Mouse (Mus musculus) R1 (cell line): Measurements from ENCODE around the gene Nptn.

ENCODE experiments used
- DNase-seq: peaks from one replicate; pipeline ENCODE4 v3.0.0-alpha.2; 2018; ENCODE audit warnings: low read depth, low spot score

Gene Nptn

DNA sequence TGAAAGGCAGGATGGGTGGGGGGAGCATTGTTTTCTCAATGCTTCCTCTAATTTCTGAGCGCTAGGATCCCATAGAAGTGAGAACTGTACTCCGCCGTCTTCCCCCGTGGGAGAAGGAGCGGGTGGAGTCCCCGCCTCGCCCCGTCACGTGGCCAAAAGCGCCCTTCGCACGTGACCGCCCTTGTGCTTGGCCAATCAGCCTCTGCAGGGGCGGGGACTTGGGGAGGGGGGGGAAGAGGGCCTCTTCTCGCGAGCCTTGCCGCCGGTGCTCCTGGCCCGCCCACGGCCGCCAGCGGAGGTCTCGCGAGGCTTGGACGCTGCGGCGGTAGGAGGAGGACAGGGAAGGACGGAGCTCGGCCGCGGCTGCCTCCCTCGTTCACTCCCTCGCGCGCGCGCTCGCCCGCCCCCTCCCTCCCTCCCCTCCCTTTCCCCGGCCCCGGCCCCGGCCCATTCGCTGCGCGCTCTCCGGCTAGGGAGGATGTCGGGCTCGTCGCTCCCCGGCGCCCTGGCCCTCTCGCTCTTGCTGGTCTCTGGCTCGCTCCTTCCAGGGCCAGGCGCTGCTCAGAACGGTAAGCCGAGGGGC, at the start of gene Nptn:
Gene Nptn (plus strand): TSS at position 283 of the 583 bp plus-strand sequence.
- DNase-seq, result peak; percentile 98

DNA sequence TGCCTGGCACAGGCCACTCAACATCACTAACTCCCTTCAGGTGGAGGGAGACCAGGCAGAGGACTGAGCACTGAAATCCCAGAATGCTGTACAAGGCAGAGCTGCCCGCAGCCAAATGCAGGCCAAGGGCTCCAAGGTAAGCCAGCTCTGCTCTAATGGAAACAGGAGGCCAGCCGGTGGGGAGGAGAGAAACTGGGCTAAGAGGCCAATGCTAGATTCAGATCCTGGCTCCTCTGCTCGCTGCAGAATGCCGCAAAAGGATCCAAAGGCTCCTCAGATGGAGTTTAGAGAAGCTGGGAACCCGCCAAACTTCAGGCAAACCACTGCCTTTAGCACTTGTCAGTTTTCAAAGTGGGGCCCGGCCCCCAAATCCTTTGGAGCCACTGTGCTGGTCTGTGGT, 48.7 kb upstream of the Nptn start:
- DNase-seq, result no peak

DNA sequence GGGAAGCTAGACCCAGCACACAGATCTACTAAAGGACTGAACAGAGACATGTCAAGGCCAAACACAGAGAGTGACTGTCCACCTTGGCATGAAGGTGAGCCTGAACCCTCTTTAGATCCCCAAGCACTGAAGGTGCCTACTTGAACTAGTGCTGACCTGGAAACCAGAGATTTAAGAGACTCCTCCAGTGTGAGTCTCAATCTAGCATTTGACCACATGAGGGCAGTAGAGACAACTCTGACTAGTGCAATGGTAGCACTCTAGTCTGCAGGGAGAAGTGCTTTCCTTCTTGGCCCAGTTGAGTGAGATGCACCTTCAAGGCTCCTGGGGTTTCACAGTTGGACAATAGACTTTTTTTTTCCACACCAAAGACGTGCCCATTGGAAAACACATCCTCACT, 47.3 kb upstream of the Nptn start:
- peak; percentile 82 for DNase-seq

DNA sequence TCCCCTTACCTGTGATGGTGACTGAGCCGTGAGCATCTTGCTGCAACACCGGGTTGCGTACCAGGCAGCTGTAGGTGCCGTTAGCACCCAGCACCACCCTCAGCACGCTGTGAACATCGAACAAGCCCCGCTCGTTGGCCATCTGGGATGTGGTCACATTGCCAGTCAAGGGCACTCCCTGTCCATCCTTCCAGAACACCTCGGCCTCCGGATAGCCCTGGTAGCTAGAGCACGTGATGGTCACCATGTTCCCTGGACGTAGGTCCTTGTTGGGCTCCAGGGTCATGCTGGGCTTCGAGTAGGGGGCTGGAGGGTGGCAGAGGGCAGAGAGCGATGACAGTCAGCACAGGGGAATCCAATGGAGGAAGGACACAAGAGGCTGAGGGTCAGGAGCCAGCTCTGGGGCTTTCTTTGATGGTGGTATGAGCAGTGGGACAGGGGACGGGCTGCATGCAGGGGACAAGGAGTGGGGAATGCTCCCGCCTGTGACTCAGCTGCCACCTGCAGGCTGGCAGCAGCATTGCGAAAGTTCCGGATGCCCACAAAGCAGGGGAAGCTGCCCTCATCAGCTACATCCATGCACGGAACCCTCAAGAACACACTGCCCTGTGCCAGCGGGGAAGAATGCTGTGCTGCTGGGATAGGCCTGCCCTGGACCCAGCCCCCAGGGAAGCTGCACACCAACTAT, 46.4 kb upstream of the Nptn start:
- peak; percentile 25 for DNase-seq

DNA sequence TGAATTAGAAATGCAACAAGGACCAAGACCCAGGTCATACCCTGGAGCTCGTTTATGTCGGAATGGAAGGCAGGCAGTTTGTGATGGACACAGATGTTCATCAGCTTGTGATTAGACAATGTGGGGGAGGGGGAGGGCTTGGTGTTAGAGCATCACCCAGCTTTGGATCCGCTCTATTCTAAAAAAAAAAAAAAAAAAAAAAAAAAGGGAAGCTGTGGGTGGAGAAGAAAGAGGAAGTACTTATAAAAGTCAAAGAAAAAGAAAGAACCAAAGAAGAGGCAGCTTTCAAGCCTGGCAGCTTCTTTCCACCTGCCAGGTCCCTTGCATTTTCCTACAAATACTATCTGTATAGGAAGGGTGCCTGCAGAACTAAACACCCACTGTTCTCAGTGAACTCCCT, 44.3 kb upstream of the Nptn start:
- DNase-seq, result no peak

DNA sequence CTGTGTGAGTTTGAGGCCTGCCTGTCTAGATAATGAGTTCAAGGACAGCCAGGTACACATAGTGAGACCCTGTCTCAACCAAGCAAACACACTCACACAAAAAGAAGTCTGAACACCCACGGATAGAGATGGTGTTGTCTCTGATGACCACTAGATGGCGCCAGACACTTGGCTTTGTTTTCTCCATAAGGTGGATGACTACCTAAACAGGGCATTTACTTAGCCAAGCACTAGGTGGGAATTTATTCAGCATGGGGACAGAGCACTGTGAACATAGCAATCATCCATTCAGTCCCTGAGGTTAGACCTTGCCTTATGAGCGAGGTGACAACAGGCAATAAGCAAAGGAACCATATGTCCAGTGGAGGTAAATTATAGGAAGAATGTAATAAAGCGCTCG, 42.2 kb upstream of the Nptn start:
- DNase-seq, result peak; percentile 87

DNA sequence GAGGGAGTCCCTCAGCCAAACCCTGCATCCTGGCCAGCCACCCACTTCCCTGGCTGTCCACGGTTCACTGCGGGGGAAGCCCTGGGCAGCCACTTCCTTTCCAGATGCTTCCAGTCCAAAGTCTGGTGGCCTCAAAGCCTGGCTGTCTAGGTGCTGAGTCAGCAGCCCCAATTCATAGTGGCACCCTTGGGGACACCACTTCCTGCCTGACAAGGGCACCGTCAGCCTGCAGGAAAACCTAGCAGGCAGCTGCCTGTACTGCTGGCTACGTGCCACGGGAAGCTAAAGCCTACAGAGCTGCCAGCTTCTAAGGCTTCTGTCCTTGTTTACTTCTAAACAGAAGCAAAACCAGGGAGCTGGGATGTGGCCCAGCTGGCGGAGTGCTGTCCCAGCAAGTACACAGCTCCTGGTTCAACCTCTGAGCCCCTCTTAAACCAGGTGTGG, 40.1 kb upstream of the Nptn start:
- DNase-seq, result no peak

DNA sequence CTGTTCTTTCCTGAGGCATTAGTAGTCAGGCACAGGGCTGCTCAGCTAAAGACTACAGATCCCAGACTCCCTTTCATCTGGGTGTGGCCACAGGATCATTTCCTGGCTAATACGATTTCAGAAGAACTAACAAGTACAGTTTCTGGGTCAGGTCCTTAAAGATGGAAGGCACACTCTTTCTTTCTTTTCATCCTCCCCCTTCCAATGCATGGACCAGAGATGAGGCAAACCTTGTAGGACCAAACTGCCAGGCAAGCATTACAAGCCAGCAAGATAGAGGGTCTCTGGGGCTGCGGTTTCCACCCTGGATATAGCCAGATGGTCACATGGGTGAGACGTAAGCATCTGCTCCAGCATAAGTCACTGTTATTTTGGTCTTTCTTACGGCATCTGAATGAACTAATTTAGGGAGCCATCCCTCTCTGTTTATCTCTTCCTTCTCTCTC, 37.1 kb upstream of the Nptn start:
- DNase-seq, result peak; percentile 35

DNA sequence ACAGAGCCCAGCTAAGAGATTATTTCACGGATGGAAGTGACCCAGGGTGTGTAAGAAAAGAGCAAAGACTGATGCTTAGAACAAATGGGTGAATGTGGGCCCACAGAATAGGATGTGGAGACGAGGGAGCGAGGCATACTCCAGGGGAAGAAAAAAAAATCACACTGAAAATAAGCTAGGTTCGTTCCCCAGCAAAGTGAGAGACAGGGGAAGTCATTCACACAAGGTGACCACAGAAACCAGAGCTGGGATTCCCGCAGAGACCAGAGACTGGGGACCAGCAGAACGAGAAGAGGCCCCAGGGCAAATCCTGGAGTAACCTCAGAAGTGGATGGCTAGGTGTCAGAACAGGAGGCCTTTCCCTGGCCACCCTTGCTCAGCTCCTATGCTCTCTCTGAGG, 36.6 kb upstream of the Nptn start:
- DNase-seq, result no peak

DNA sequence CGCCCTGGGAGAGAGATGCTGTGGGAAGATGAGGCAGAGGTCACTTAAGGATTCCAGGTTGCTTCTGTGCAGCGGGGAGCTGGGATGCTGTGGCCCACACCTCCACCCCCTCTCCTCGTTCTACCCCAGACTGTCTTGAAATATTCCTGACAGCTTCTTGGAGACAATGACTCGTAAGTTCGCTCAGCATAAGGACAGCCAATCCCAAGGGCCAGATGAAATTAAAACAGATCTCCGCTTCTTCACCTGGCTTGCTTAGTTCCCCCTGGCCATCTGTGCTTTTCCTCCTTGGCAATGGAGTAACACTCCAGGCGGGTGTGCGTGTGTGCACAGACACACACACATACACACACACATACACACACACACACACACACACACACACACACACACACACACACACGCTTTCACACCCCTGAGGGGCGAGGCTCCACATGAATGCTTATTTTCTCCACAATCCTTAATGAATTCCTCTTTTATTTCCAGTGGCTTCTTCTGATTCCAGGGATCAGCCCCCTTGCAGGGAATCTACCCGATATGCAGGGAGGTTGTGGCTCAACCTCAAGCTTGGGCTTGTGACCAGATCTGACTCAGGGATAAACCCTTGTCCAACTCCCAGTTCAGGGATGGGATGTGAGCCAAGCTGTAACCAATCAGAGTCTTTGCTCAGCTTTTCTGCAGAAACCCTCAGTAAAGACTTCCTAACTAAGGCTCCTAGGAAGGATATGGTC, 35.2 kb upstream of the Nptn start:
- DNase-seq, result no peak

DNA sequence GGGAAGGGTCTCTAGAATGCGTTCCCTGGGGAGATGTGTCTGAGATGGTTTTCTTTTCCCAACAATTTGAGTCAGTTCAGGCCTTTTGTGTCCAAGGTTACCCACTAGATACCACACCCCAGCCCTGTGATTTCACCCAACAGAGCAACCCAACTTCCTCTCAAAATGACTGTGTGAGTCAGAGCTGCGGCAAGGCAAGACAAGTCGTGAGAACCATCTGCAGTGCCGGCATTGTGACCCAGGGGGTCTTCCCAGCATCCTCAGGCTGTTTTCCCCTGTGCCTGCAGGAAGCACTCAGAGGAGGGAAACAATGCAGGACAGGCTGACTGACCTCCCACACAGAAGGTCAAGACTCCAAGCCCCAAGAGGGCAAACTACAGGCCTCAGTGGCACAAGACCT, 33.1 kb upstream of the Nptn start:
- peak; percentile 53 for DNase-seq

DNA sequence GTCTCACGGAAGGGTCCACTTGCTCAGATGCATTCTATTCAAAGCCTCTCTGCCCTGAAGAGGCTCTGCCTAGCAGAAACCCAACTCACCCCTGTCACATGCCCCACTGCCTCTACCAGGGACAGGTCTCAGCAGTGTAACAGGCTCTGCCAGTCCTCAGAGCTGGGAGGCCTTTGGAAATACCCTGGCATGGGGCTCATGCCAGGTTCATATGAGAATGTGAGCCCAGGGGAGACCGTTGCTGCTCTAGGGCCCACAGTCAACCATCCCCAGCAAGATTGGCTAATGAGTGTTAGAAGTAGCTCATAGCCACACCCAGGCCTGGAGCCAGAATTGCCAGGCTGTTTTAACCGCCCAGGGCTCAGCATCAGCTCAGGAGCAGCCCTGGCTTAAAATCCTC, 32.3 kb upstream of the Nptn start:
- DNase-seq, result no peak

DNA sequence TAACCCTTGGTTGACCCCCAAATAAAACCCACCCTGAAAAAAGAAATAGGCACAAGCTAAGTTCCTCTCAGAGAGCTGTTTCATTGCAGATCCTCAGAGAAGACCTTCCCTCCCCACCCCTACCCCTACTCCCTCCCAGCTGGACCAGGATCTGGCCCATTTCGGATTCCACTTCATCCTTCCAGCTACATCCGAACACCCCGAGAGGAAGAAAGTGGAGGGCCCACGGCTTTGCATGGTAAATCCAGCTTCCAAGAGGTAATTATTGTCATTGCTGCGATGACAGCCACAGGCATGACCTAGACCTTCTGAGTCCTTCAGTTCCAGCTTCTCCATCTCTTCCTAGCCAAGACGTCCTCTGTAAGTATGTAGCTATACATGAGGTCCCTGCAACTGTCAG, 31.1 kb upstream of the Nptn start:
- no peak for DNase-seq

DNA sequence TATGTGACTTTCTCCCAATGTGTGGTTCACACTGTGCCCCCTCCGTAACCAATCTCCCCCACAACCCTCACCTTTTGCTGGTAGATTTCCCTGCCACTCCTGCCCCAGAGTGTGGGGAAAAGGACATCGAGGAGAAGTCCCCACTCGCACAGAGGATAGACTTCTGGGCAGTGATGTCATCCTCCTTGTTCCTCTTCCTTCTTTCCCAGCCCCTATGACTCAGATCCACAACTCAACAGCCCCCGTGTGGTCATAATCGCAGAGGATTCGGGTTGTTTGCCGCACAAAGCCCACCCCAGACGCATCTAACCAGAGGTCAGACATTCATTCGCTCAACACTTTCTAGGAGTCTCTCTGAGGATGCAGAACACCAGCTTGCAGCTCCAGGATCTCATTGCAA, 30.0 kb upstream of the Nptn start:
- no peak for DNase-seq

DNA sequence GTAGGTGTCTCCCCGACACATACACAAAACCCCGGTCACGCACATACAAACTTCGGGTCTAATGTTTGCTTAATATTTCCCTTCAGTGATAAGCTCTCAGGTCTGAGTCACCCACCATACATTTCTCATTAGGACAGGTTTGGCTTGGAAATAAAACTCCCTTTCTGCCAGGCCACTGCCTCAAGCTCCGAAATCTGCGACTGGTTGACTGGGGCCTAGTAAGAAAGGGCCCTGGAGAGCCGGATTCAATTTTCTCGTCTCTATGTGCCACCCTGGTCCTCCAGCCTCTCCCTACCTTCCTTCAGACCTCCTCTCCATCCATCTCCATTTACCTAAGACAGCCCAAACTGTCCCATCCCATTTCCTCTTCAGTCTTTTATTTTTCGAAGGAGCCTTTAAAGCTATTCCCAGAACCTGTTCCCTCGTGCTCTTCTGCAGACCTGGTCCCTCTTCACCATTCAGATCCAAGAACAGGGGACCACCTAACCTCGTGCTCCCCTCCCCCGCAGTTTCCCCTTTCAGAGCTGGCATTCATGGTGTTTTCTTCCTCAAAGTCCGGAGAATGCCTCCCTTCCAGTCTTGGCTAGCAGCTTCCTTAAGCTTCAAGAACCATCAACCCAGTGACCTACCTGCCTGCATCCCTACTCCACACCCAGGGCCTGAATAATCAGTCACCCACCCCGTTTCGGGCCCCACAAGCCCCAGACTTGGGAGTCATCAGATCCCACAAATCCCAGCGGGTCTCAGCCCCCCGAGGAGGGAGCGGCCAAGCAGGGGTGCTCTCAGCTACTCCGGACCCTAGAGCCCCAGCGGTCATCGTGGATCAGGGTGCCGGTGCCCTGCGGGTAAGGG, 27.8 kb upstream of the Nptn start:
- DNase-seq, result no peak

DNA sequence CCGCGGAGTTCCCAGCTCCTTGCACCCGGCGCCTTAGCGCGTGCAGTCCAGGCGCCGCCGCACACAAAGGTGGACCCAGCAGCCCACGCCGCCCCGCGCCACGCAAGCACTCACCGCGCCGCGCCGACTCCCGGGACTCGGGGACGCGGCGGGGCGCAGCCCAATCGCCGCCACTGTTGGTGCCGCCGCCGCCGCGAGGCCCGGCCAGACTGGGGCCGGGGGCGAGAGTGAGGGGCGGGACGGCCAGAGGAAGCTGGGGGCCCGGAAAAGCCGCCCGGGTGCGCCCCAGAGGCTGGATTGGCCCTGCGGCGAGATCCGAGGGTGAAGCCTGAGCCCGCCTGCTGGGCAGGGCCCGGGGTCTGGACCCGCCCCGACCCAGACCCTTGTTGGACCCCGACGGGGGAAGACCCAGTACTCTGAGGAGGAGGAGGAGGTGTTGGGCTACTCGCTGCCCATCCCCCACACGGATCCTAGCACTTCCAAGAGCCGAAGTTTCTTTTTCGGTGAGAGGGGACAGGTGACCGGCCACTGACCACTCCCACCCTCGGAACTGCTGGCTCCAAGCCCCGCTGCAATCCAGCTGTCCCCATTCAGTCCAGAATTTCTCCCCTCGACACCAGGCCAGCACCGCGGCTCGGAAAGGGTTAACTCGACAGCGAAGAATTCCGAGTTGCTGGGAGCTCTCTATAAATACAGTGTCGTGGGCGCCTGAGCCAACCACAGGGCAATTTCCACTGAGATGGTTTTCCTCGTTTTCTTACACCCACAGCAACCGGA, 26.9 kb upstream of the Nptn start, which contains the start of gene Cd276:
Gene Cd276 (minus strand): TSS at position 530 of the 777 bp plus-strand sequence.
- DNase-seq, result peak; percentile 55

DNA sequence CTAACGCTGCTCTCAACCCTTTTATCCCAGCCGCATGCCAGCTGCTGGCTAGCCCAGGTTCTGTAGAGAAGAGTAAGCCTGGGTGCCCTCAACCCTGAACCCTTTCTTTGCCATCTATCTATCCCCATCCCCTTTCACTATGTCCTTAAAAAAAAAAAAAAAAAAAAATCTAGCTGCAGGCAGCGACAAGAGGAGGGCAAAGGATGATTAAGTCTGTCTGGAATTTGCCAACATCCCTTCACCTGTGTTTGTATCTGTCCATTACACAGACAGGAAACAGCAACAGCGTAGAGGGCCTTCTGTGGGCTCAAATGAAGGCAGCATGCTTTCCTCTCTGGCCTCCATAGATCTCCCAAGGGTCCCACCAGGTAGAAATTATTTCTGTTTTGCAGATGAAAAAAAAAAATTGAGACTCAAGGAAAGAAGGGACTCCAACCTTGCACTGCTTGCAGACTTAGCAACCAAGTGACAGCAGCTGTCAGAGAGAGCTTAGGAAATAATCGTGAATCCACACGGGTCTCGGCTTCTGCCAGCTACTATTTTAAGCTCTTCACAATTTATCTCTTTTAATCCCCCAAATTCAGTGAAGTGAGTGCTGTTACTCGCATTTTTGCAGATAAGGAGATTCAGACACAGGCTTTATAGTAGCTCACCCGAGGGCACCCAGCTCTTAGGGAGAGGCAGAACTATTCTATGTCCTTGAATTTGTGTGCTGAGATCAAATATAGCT, 26.2 kb upstream of the Nptn start:
- no peak for DNase-seq

DNA sequence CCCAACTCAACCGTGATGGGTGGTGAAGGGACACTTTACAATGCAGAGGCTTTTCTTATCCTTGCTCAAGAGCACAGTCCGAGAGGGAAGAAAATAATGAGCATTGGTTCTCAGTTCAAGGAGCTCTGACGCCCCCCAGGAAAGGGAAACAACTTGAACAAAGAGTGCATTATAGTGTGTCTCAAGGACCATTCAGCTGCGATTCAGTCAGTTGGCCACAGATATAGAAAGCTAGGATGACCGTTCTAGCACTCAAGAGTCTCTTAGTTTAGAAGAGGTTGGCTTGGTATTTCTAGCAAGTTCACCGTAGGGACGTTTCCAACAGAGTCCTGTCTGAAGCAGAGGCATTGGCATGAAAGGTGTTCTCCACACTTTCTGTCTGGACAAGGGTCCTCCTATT, 25.4 kb upstream of the Nptn start:
- DNase-seq, result no peak

DNA sequence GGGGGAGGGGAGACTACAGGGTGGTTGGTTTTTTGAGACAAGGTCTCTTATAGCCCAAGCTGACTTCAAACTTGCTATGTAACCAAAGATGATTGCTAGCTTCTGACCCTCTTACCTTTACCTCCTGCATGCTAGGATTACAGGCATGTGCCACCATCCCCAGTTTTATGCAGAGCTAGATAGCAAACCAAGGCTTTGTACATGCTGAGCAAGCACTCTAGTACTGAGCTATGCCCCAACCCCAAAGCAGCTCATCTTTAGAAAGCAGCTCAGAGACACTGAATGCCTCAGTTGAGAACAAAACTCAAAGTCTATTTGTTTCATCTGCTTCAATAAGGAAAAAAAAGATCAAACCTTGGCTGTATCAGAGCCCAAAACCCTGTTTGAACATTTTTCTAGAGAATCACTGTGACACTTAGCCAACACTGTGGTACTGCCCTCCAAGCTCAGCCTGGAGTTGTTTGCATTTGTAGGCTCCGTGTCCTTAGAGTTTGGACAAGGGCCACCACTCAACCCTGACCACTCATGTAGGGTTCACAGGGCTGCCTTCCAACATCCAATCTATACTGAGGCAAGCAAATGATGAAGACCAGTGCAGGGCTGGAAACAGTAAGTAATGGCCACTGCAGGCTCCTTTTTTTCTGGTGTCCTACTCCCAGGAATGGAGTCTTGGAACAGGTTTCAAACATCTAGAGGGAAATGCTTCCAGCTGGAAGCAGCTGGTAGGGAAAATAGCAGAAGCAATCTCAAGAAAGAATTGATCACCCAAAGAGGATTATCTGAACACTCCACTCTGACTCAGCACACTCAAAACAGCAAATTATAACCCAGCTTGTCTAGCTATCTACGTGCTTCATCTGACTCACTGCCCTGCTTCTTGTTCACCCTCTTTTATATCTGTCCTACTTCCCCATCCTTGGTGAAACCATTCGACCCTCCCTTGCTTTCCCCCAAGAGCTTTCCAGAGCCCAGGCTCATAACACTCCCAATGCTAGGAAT, 24.3 kb upstream of the Nptn start:
- peak; percentile 35 for DNase-seq
